Mouse (Mus musculus): Measurements from ENCODE around the gene Pgm2l1. TPM values are rescaled to one million over a fixed set of nuclear protein-coding genes. Genes with fewer than 3 reads are reported as not detected.

Gene Pgm2l1
- polyA plus RNA-seq, 1 experiment from 2014 or later: 30.6 TPM

DNA sequence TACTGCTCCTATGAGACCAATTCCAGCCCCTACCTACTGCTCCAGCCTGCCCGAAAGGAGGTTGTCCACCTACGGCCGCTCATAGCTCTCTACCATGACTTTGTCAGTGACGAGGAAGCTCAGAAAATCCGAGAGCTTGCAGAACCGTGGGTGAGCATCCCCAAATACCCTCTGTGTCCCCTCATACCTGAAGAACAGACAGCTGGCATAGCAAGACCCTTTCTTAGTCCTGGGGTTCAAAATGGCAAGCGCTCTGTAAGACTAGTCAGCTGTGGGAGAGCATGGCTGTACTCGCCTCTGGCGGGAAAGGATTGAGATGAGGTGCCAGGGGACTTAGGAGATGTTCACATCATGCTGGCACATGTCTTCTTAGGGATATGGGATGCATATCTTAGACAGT is 78.7 kb downstream of the Pgm2l1 start:
- Histone ChIP-seq H3K4me3 (no peak overlapping the region), H3K36me3 (replicated peaks) (no peaks in the 10 kb centered on the region), H3K27me3 (replicated peaks) (no peaks in the 10 kb centered on the region), H3K9ac (no peak overlapping the region), H3K9me3 (no peaks in the 10 kb centered on the region), H3K27ac (no peak overlapping the region), H3K4me2 (no peak overlapping the region), H3K4me1 (peaks cover 38% of the 10 kb centered on the region)
- 93% methylated on average over 9 of the region's 9 CpGs for WGBS
- ATAC-seq (replicated peaks): no peak

GRCm38 (mm10) chr7:100307872-100308653 is 80.9 kb downstream of the Pgm2l1 start:
- Histone ChIP-seq H3K27me3 (replicated peaks) (no peaks in the 10 kb centered on the region), H3K4me3 (no peak overlapping the region), H3K36me3 (replicated peaks) (no peaks in the 10 kb centered on the region), H3K9ac (no peak overlapping the region), H3K27ac (peak overlapping the region; percentile 82), H3K9me3 (no peaks in the 10 kb centered on the region), H3K4me2 (no peak overlapping the region), H3K4me1 (peaks cover 43% of the 10 kb centered on the region)
- peak; percentile 96 for ATAC-seq (replicated peaks)
- 47% methylated on average over 6 of the region's 6 CpGs for whole genome bisulfite sequencing

DNA sequence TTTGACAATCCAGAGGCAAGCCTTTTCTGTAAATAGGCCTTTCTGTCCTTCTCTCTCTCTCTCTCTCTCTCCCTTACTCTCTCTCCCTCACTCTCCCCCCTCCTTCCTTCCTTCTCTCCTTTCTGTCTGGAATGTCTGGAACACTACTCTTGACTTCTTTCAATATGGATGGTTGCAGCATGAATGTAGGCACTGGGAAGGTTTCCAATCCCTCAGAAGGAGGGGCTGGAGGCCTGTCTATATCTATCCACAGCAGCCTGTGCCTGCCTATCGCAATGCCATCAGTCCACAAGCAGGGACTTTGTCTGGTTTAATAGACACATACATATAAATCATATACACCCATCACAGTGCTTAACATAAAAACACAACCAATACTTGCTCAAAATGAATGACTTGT is 82.0 kb downstream of the Pgm2l1 start:
- WGBS: 33% methylated on average over 1 of the region's 1 CpGs
- Histone ChIP-seq H3K9me3 (no peaks in the 10 kb centered on the region), H3K4me3 (no peak overlapping the region), H3K9ac (no peak overlapping the region), H3K27ac (peak overlapping the region; percentile 82), H3K4me2 (no peak overlapping the region), H3K36me3 (replicated peaks) (no peaks in the 10 kb centered on the region), H3K4me1 (peaks cover 43% of the 10 kb centered on the region), H3K27me3 (replicated peaks) (no peaks in the 10 kb centered on the region)
- no peak for ATAC-seq (replicated peaks)

- peak overlapping the region; percentile 82 for H3K27ac ChIP-seq
- no peaks in the 10 kb centered on the region for H3K36me3 ChIP-seq (replicated peaks)
- H3K4me3 ChIP-seq: no peak overlapping the region
- WGBS: 23% methylated on average over 6 of the region's 6 CpGs
- no peak overlapping the region for H3K4me2 ChIP-seq
- no peaks in the 10 kb centered on the region for H3K27me3 ChIP-seq (replicated peaks)
- H3K9ac ChIP-seq: no peak overlapping the region
- no peaks in the 10 kb centered on the region for H3K9me3 ChIP-seq
- no peak for ATAC-seq (replicated peaks)
- peaks cover 43% of the 10 kb centered on the region for H3K4me1 ChIP-seq
Observed at GRCm38 (mm10) chr7:100309679-100310078, 82.5 kb downstream of the Pgm2l1 start.

DNA sequence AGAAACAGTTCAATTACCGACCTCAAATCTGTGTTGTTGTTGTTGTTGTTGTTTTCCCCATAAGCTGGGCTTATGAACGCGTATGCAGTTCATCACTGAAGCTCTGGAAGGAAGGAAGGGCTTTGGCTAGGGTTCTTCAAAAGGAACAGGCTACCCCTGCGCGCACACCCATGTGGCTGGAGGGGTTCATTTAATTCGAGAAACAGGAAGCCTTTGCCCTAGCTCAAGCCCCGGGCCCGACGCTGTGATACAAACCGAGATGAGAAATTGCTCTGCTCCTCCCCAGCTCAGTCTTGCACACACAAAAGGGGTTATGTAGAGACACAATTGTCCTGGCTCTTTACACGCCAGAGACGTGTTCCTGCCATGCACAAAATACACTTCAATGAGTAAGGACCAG is 83.1 kb downstream of the Pgm2l1 start:
- ATAC-seq (replicated peaks): no peak
- Histone ChIP-seq H3K36me3 (replicated peaks) (no peaks in the 10 kb centered on the region), H3K9me3 (no peaks in the 10 kb centered on the region), H3K27ac (peak overlapping the region; percentile 82), H3K4me2 (no peak overlapping the region), H3K9ac (no peak overlapping the region), H3K4me1 (peaks cover 43% of the 10 kb centered on the region), H3K4me3 (no peak overlapping the region), H3K27me3 (replicated peaks) (no peaks in the 10 kb centered on the region)
- 73% methylated on average over 12 of the region's 12 CpGs for WGBS

GRCm38 (mm10) chr7:100312716-100313115 is 85.5 kb downstream of the Pgm2l1 start:
- Histone ChIP-seq H3K27ac (no peak overlapping the region), H3K9ac (no peak overlapping the region), H3K4me1 (peaks cover 35% of the 10 kb centered on the region), H3K36me3 (replicated peaks) (no peaks in the 10 kb centered on the region), H3K27me3 (replicated peaks) (no peaks in the 10 kb centered on the region), H3K4me3 (no peak overlapping the region), H3K4me2 (no peak overlapping the region), H3K9me3 (no peaks in the 10 kb centered on the region)
- ATAC-seq (replicated peaks): no peak
- WGBS: 90% methylated on average over 4 of the region's 4 CpGs

GRCm38 (mm10) chr7:100316924-100317323 is 89.7 kb downstream of the Pgm2l1 start:
- Histone ChIP-seq H3K27ac (no peak overlapping the region), H3K27me3 (replicated peaks) (no peaks in the 10 kb centered on the region), H3K4me2 (no peak overlapping the region), H3K36me3 (replicated peaks) (no peaks in the 10 kb centered on the region), H3K4me3 (no peak overlapping the region), H3K9me3 (no peaks in the 10 kb centered on the region), H3K4me1 (no peaks in the 10 kb centered on the region), H3K9ac (no peak overlapping the region)
- ATAC-seq (replicated peaks): no peak
- 94% methylated on average over 8 of the region's 8 CpGs for WGBS

- 97% methylated on average over 5 of the region's 5 CpGs for WGBS
- no peak overlapping the region for H3K4me2 ChIP-seq
- H3K36me3 ChIP-seq (replicated peaks): no peaks in the 10 kb centered on the region
- no peak overlapping the region for H3K27ac ChIP-seq
- H3K27me3 ChIP-seq (replicated peaks): no peaks in the 10 kb centered on the region
- no peak for ATAC-seq (replicated peaks)
- no peaks in the 10 kb centered on the region for H3K4me1 ChIP-seq
- no peak overlapping the region for H3K9ac ChIP-seq
- H3K4me3 ChIP-seq: no peak overlapping the region
- no peaks in the 10 kb centered on the region for H3K9me3 ChIP-seq
Observed at GRCm38 (mm10) chr7:100317534-100317933, 90.3 kb downstream of the Pgm2l1 start.

DNA sequence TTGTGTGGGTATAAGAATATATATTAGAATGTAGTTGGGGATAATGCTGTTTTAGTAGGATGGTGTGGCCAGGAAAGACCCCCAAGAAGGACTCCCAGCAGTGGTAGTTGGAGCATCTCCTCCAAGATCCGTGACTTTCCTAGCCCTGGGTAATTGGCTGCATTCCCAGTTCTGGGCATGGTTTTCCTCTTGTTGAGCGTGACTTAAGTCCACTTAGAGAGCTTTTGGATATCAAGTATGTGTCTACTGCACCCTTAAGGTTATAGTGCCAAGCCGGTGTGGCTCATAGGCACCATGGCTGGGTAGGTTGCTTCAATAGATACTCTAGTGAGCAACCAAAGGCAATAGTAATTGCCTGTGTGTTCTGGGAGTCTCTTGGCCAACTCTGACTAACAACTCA is 96.5 kb downstream of the Pgm2l1 start:
- WGBS: 84% methylated on average over 3 of the region's 3 CpGs
- no peak overlapping the region for H3K4me2 ChIP-seq
- H3K36me3 ChIP-seq (replicated peaks): peaks cover 10% of the 10 kb centered on the region
- H3K9me3 ChIP-seq: no peaks in the 10 kb centered on the region
- H3K27ac ChIP-seq: no peak overlapping the region
- ATAC-seq (replicated peaks): no peak
- no peak overlapping the region for H3K4me3 ChIP-seq
- no peak overlapping the region for H3K9ac ChIP-seq
- H3K27me3 ChIP-seq (replicated peaks): no peaks in the 10 kb centered on the region
- H3K4me1 ChIP-seq: no peaks in the 10 kb centered on the region

GRCm38 (mm10) chr7:100325482-100325881 is 98.3 kb downstream of the Pgm2l1 start:
- no peak overlapping the region for H3K9ac ChIP-seq
- H3K4me1 ChIP-seq: no peaks in the 10 kb centered on the region
- no peaks in the 10 kb centered on the region for H3K9me3 ChIP-seq
- H3K27me3 ChIP-seq (replicated peaks): no peaks in the 10 kb centered on the region
- peaks cover 23% of the 10 kb centered on the region for H3K36me3 ChIP-seq (replicated peaks)
- H3K4me2 ChIP-seq: no peak overlapping the region
- 0 out of 2 replicates have a peak, but pooled peaks have one; percentile 56 for ATAC-seq (replicated peaks)
- 83% methylated on average over 6 of the region's 6 CpGs for WGBS
- H3K27ac ChIP-seq: no peak overlapping the region
- H3K4me3 ChIP-seq: no peak overlapping the region

DNA sequence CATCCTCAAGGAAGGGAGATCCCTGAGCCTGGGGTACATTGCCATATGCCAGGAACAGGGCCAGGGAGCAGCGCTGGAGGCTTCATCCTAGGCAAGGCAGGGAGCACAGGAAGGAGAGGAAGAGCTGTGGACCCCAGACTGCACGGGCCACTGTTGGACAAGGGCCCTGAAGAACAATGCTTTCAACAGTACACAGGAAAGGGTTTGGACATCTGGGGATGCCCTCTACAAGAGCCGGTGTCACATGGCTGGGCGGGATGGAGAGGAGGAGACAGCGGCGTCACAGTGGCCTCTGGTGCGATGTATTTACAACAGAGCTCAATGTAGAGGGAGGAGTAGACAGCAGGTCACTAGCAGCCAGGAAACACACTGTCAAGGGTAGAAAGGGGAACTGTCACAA is 100.3 kb downstream of the Pgm2l1 start:
- H3K36me3 ChIP-seq (replicated peaks): peaks cover 40% of the 10 kb centered on the region
- H3K9me3 ChIP-seq: no peaks in the 10 kb centered on the region
- ATAC-seq (replicated peaks): no peak
- H3K27ac ChIP-seq: no peak overlapping the region
- no peaks in the 10 kb centered on the region for H3K4me1 ChIP-seq
- 89% methylated on average over 7 of the region's 7 CpGs for WGBS
- H3K4me2 ChIP-seq: no peak overlapping the region
- H3K27me3 ChIP-seq (replicated peaks): no peaks in the 10 kb centered on the region
- H3K9ac ChIP-seq: no peak overlapping the region
- no peak overlapping the region for H3K4me3 ChIP-seq
